Mouse (Mus musculus): Measurements from ENCODE around the gene Disp2.

DNA sequence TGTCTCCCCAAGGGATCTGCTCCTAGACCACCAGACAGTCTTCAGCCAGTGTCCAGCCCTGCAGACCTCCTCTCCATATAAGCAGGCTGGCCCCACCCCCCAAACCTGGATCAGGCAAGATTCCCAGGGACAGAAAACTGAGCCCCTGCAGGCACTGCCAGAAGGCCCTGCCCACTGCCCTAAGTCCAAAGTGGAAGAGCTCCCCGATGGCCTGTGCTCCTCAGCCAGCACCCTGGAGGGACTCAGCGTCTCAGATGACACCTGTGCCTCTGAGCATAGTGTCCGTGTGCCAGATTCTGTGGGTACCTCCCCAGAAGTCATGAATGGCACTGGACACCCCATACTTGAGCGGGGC is 12.7 kb downstream of the Disp2 start:
- TF ChIP-seq GATA1 (IDR thresholded peaks at IDR 0.05; ENCODE audit: low read length) = no peak
- TF ChIP-seq TAL1 (IDR thresholded peaks at IDR 0.05; ENCODE audit: low read length) = no peak

All from erythroblast, embryonic 14.5 days (primary cell).